Mouse (Mus musculus): ENCODE results near the gene Set. TPM values are rescaled to one million over a fixed set of nuclear protein-coding genes. Genes with fewer than 3 reads are reported as not detected.

Set gene
- polyA plus RNA-seq, 1 experiment from 2014 or later, result 572 TPM

DNA sequence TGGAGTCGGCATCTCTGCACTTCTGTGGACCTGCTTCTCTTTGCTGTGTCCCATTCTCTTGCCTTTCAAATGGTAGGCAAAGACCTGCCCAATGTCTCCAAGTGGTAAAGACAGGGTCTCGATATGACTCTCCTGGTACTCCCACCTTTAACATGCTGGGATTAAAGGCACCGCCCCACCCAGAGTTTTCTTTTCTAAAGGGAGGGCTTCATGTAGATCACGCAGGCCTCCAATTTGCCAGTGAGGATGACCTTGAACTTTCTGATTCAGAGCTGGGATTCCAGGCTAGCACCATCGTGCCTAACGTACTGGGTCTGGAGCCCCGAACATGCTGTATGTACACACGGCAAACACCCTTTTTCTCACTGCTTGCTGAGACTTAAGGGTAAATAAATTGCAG is 6.1 kb downstream of the Set start:
- peaks cover 36% of the 10 kb centered on the region for H3K4me1 ChIP-seq
- WGBS, result 3% methylated on average over 8 of the region's 8 CpGs
- no peaks in the 10 kb centered on the region for H3K27me3 ChIP-seq (replicated peaks)
- peaks cover 2% of the 10 kb centered on the region for H3K36me3 ChIP-seq
- H3K27ac ChIP-seq, result no peak overlapping the region
- H3K9me3 ChIP-seq, result no peaks in the 10 kb centered on the region
- ATAC-seq (ENCODE audit: low FRiP score, low read depth), result no peak
- peak overlapping the region; percentile 53 for H3K4me3 ChIP-seq
- peak overlapping the region; percentile 65 for H3K9ac ChIP-seq
- H3K4me2 ChIP-seq (replicated peaks), result peak overlapping the region; percentile 91

DNA sequence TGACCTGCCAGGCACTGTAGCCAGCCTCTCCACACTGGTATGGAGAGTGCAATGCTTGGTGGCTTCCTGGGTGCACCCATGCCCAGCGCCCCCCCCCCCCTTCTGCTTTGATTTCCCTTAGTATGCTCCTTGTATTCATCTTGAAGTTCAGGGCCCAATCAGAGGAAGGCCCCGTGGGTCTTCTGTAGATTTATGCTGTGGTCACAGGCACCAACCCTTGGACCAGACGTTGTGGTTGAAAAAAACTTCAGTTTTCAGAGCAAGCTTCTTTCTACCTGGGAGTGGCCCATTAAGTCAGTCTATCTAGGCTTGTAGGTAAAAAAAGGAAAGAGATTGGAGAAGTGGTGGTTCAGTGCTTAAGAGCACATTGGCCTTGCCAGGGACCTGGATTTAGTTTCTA is 6.6 kb downstream of the Set start:
- 7% methylated on average over 2 of the region's 3 CpGs for WGBS
- no peak overlapping the region for H3K27ac ChIP-seq
- peak overlapping the region; percentile 91 for H3K4me2 ChIP-seq (replicated peaks)
- ATAC-seq (ENCODE audit: low FRiP score, low read depth), result no peak
- no peaks in the 10 kb centered on the region for H3K9me3 ChIP-seq
- H3K4me3 ChIP-seq, result peak overlapping the region; percentile 53; the same call in 1 of the 2 replicates
- H3K36me3 ChIP-seq, result peaks cover 6% of the 10 kb centered on the region
- H3K27me3 ChIP-seq (replicated peaks), result no peaks in the 10 kb centered on the region
- H3K9ac ChIP-seq, result no peak overlapping the region
- H3K4me1 ChIP-seq, result peaks cover 41% of the 10 kb centered on the region

DNA sequence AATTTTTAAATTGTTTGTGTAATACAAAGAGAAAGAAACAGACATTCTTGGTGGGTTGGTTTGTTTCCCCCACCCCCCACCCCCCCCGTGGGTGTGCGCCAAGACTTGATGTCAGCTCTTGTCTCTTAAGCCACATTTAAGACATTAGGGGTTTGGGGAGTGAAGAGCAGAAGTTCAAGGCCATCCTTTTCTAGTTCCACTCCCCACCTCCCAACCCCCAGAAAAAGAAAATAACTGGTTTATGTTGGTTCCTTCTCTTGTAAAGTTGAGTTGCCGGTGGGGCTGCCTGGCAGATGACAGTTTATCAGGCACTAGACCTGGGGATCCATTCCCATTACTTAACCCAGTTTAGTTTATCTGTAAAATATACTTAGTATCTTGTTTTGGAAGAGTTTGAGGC is 7.1 kb downstream of the Set start:
- Histone ChIP-seq H3K4me3 (no peak overlapping the region), H3K27me3 (replicated peaks) (no peaks in the 10 kb centered on the region), H3K9me3 (no peaks in the 10 kb centered on the region), H3K4me2 (replicated peaks) (peak overlapping the region; percentile 91), H3K27ac (no peak overlapping the region), H3K9ac (no peak overlapping the region), H3K36me3 (peaks cover 10% of the 10 kb centered on the region), H3K4me1 (peaks cover 41% of the 10 kb centered on the region)
- 34% methylated on average over 3 of the region's 3 CpGs for WGBS
- no peak for ATAC-seq (ENCODE audit: low FRiP score, low read depth)

DNA sequence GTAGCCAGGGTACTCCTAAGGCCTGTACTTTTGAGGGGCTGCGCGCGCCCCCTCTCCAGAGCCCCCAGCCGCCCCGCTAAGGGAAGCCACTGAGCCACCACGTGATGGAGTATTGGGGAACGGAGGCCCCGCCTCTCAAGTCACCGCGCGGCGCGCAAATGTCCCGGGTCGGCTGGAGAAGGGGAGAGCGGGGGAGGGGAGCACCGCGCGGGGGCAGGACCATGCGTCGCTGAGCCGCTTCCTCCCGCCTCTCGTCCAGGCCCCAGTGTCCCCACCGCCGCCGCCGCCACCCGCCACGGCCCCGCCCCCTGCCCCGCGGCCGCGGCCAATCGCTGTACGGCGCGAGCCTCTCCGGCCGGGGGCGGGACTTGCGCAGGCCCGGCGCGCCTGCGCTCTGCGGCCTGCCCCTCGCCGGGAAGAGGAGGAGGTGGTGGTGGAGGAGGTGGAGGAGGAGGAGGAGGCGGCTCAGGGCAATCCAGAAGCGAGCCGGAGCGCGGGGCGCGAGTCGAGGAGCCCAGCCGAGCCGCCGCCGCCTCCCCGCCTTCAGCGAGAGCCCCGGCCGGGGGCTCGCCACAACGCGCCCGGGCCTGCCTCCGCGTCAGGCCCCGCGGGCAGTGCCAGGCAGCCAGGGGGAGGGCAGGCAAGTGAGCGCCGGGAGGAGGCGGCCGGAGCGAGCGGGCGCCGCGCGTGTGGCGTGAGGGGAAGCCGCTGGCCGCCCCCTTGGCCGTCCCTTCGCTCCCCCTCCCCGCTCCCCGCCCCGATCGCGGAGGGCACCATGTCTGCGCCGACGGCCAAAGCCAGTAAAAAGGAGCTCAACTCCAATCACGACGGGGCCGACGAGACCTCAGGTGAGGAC is 9.1 kb downstream of the Set start:
- Histone ChIP-seq H3K27me3 (replicated peaks) (no peaks in the 10 kb centered on the region), H3K27ac (peak overlapping the region; percentile 98), H3K4me2 (replicated peaks) (peak overlapping the region; percentile 76), H3K9me3 (no peaks in the 10 kb centered on the region), H3K4me1 (peaks cover 38% of the 10 kb centered on the region), H3K36me3 (peaks cover 25% of the 10 kb centered on the region), H3K4me3 (peak overlapping the region; percentile 100), H3K9ac (peak overlapping the region; percentile 99)
- under 1% methylated on average over 81 of the region's 101 CpGs for WGBS
- ATAC-seq (ENCODE audit: low FRiP score, low read depth), result peak; percentile 91

DNA sequence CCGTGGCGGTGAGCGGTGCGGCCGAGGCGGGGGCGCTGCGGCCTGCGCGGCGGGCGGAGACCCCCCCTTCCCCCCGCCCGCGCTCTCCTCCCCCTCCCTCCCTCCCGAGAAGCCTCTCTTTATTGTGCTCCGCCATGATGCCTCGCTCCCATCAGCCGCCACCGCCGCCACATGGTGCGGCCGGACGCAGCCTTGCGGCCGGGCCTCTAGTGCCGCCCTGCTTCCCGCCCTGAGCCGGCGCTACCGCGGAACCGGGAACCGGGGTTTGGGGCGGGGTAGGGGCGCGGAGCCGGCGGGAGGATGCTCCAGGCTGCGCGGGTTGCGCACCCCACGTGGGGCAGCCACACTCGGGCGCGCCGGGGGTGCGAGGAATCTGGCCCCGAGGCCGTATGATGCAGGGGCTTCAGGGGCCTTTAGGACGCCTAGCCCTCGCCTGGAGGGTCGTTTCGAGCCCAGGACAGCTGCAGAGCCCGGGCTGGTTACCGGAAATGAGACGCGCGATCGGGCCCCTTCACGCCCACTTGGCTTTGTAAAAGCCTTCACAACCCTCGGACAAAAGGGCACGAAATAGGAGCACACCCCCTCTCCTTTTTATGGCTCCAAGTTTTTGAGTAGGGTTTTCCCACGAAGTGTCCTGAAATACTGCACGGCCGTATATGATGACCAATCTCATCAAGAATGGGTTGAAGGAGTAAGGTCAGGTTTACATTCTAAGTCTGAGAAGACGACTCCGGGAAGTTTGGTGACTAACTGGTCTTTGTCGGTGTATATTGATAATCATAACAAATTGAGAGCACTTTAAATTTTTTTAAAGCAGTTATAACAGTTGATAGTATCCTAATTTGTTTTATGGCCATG is 10.1 kb downstream of the Set start:
- Histone ChIP-seq H3K27me3 (replicated peaks) (no peaks in the 10 kb centered on the region), H3K36me3 (peaks cover 28% of the 10 kb centered on the region), H3K4me1 (peaks cover 33% of the 10 kb centered on the region), H3K27ac (peak overlapping the region; percentile 98), H3K4me3 (peak overlapping the region; percentile 100), H3K4me2 (replicated peaks) (peak overlapping the region; percentile 76), H3K9ac (peak overlapping the region; percentile 99), H3K9me3 (no peaks in the 10 kb centered on the region)
- peak; percentile 42 for ATAC-seq (ENCODE audit: low FRiP score, low read depth)
- under 1% methylated on average over 54 of the region's 69 CpGs for WGBS

DNA sequence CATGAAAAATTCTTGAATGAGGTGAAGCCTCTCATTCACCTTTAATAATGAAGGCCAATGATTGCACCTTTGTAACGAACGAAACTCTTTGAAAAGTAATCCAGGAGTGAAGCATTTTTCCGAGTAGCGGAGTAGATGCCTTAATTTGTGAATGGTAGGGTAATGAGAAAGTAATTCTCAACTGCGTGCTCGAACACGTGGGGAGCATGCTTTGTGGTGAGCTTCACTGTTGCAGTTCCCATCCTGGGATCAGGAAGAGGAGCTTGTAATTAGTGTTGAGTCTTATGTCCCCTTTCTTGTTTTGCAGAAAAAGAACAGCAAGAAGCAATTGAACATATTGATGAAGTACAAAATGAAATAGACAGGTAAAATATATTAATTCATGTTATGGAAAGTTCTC is 10.8 kb downstream of the Set start:
- no peak for ATAC-seq (ENCODE audit: low FRiP score, low read depth)
- Histone ChIP-seq H3K27ac (no peak overlapping the region), H3K36me3 (peaks cover 35% of the 10 kb centered on the region), H3K9me3 (no peaks in the 10 kb centered on the region), H3K4me2 (replicated peaks) (peak overlapping the region; percentile 76), H3K27me3 (replicated peaks) (no peaks in the 10 kb centered on the region), H3K4me3 (peak overlapping the region; percentile 100), H3K4me1 (peaks cover 29% of the 10 kb centered on the region), H3K9ac (peak overlapping the region; percentile 99)
- WGBS, result 23% methylated on average over 7 of the region's 7 CpGs

DNA sequence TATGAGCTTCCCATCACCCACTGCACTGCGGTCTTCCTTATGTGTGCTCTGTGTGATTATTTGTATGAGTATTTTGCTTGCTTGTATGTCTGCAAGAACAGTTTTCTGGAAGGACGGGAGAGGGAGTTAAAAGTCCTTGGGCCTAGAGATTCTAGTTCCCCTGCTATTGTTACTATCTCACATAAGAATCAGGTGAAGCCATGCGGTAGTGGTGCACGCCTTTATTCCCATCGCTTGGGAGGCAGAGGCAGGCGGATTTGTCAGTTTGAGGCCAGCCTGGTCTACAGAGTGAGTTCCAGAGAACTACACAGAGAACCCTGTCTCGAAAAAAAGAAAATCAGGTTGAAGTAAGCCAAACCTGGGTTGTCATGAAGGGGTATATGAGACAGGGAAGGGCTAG is 15.7 kb downstream of the Set start:
- Histone ChIP-seq H3K4me1 (peaks cover 12% of the 10 kb centered on the region), H3K27me3 (replicated peaks) (no peaks in the 10 kb centered on the region), H3K36me3 (peaks cover 45% of the 10 kb centered on the region), H3K9me3 (no peaks in the 10 kb centered on the region), H3K4me2 (replicated peaks) (no peak overlapping the region), H3K27ac (no peak overlapping the region), H3K9ac (no peak overlapping the region), H3K4me3 (no peak overlapping the region)
- 78% methylated on average over 7 of the region's 7 CpGs for WGBS
- ATAC-seq (ENCODE audit: low FRiP score, low read depth), result no peak

DNA sequence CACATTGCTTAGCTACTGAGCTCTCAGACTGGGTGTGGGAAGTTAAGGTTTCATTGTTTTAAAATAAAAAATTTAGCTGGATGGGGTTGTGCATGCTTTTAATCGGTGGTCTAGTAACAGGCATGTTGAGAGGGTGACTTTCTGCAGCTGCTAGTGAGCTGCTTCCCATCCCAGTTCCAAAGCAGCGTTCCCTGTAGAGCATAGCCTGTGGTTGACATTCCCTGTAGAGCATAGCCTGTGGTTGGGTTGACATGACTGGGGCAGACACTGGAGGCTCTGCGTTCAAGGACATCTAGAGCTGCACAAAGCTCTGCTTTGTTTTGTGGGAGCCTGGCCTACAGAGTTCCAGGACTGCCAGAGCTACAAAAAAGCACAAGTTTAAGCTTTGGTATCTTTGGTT is 16.1 kb downstream of the Set start:
- Histone ChIP-seq H3K9me3 (no peaks in the 10 kb centered on the region), H3K27ac (no peak overlapping the region), H3K36me3 (peaks cover 42% of the 10 kb centered on the region), H3K4me2 (replicated peaks) (no peak overlapping the region), H3K4me3 (no peak overlapping the region), H3K9ac (no peak overlapping the region), H3K4me1 (peaks cover 12% of the 10 kb centered on the region), H3K27me3 (replicated peaks) (no peaks in the 10 kb centered on the region)
- no peak for ATAC-seq (ENCODE audit: low FRiP score, low read depth)
- 84% methylated on average over 3 of the region's 3 CpGs for WGBS

DNA sequence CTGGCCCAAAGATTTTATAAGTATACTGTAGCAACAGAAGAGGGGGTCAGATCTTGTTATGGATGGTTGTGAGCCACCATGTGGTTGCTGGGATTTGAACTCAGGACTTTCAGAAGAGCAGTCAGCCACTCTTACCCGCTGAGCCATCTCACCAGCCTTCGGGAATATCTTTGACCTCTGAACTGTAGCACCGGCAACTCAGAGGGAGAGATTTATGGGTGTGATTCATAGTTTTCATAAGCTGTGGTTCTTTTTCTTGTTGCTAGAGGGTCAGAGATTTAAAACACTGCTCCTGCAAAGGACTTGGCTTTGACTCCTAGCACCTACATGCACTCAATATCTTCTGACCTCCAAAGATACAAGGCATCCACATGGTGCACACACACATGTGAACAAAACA is 18.4 kb downstream of the Set start:
- Histone ChIP-seq H3K9ac (no peak overlapping the region), H3K4me3 (no peak overlapping the region), H3K9me3 (no peaks in the 10 kb centered on the region), H3K27me3 (replicated peaks) (no peaks in the 10 kb centered on the region), H3K27ac (no peak overlapping the region), H3K36me3 (peaks cover 21% of the 10 kb centered on the region), H3K4me2 (replicated peaks) (no peak overlapping the region), H3K4me1 (peaks cover 11% of the 10 kb centered on the region)
- 71% methylated on average over 3 of the region's 3 CpGs for WGBS
- no peak for ATAC-seq (ENCODE audit: low FRiP score, low read depth)

DNA sequence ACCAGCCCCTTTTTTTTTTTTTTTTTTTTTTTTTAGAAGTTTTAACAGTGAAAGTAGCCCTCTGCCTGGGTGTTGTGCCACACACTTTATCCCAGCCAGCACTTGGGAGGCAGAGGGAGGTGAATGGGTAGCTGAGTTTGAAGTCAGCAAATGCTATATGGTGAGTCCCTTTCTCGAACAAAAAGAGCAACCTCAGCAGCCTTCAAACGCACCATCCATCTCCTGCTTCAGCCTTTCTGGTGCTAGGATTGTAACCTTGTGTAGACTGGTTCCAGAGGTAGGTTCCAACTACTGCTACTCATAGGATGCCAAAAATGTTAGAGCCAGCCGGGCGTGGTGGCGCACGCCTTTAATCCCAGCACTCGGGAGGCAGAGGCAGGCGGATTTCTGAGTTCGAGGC is 19.3 kb downstream of the Set start:
- Histone ChIP-seq H3K4me1 (peaks cover 11% of the 10 kb centered on the region), H3K27ac (no peak overlapping the region), H3K27me3 (replicated peaks) (no peaks in the 10 kb centered on the region), H3K9ac (no peak overlapping the region), H3K4me3 (no peak overlapping the region), H3K36me3 (peaks cover 20% of the 10 kb centered on the region), H3K4me2 (replicated peaks) (no peak overlapping the region), H3K9me3 (no peaks in the 10 kb centered on the region)
- no peak for ATAC-seq (ENCODE audit: low FRiP score, low read depth)
- 94% methylated on average over 9 of the region's 9 CpGs for WGBS

DNA sequence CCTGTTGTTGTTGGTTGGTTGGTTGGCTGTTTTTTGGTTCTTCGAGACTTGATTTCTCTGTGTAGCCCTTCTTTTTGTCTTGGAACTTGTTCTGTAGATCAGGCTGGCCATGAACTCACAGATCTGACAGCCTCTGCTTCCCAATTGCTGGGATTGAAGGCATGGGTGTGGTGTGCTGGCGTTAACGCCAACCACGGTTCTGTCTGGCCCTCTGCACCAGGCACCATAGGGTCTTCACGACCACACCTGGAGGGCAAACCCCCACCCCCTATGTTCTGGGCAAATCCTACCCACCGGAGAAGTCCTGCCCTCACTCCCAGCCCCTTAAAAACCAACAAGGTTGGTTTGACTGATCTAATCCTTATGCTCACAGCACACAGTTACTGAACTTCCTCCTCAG is 19.8 kb downstream of the Set start:
- Histone ChIP-seq H3K36me3 (peaks cover 17% of the 10 kb centered on the region), H3K9ac (no peak overlapping the region), H3K4me1 (peaks cover 11% of the 10 kb centered on the region), H3K27ac (no peak overlapping the region), H3K4me2 (replicated peaks) (peak overlapping the region; percentile 95), H3K4me3 (peak overlapping the region; percentile 47; the same call in 1 of the 2 replicates), H3K9me3 (no peaks in the 10 kb centered on the region), H3K27me3 (replicated peaks) (no peaks in the 10 kb centered on the region)
- WGBS, result 74% methylated on average over 6 of the region's 6 CpGs
- ATAC-seq (ENCODE audit: low FRiP score, low read depth), result 0 out of 2 replicates have a peak, but pooled peaks have one; percentile 4
